Mouse (Mus musculus) liver, adult 2 months (tissue): ENCODE results near the gene Cs. TPM values are rescaled to one million over a fixed set of nuclear protein-coding genes. Genes with fewer than 3 reads are reported as not detected.

Source experiments
- DNase-seq: peaks from one replicate; pipeline ENCODE4 v3.0.0-alpha.2; 2011; ENCODE audit warnings: low read depth, low spot score; ENCODE audit errors: extremely low read depth
- H3K27ac ChIP-seq: fragments of 200-500 bp; replicated peaks from 2 replicates; pipeline ENCODE4 v1.5.1; 2012; ENCODE audit warnings: low read depth, mild to moderate bottlenecking, control low read depth, inconsistent platforms, low read length; ENCODE audit not compliant: insufficient read depth
- H3K27me3 ChIP-seq: fragments of 200-500 bp; 2 replicates; pipeline ENCODE4 v1.6.1; 2012; ENCODE audit warnings: mild to moderate bottlenecking, moderate library complexity, low read length, inconsistent platforms; ENCODE audit not compliant: control insufficient read depth, insufficient read depth
- H3K36me3 ChIP-seq: fragments of 200-500 bp; 2 replicates; pipeline ENCODE4 v1.6.1; 2012; ENCODE audit warnings: low read length, inconsistent platforms; ENCODE audit not compliant: control insufficient read depth, insufficient read depth
- H3K4me1 ChIP-seq: fragments of 200-500 bp; 2 replicates; pipeline ENCODE4 v1.6.1; 2011; ENCODE audit warnings: low read length; ENCODE audit not compliant: control insufficient read depth, insufficient read depth
- H3K4me3 ChIP-seq: fragments of 200-500 bp; 2 replicates; pipeline ENCODE4 v1.5.1; 2011; ENCODE audit warnings: low read depth, mild to moderate bottlenecking, control low read depth, low read length, moderate library complexity; ENCODE audit not compliant: insufficient read depth
- H3K79me2 ChIP-seq: fragments of 200-500 bp; 2 replicates; pipeline ENCODE4 v1.6.1; 2012; ENCODE audit warnings: inconsistent platforms, mild to moderate bottlenecking, low read length, moderate library complexity; ENCODE audit not compliant: control insufficient read depth, insufficient read depth
- H3K9ac ChIP-seq: fragments of 200-500 bp; 2 replicates; pipeline ENCODE4 v1.6.1; 2012; ENCODE audit warnings: low read depth, mild to moderate bottlenecking, control low read depth, inconsistent platforms, low read length
- CTCF ChIP-seq: fragments of 200-500 bp; IDR thresholded peaks from 2 replicates; pipeline ENCODE4 v1.5.1; 2011; ENCODE audit warnings: low read depth, low read length, control low read depth
- POLR2A ChIP-seq: fragments of 200-500 bp; IDR thresholded peaks from 2 replicates; pipeline ENCODE4 v1.6.1; 2011; ENCODE audit warnings: low read length, control low read depth; ENCODE audit not compliant: insufficient read depth; ENCODE audit errors: extremely low read depth
- WGBS: fragments of 180-500 bp; shearing (Covaris S2); methylation state at CpG from one replicate; pipeline ENCODE4 v1.1.7; 2018; 5-methylcytosine and 5-hydroxymethylcytosine counted together
- polyA plus RNA-seq: library from polyadenylated mRNA; depleted of rRNA; stranded (reverse); fragments of >200 nt; gene quantifications from 2 replicates; pipeline ENCODE4 v1.2.3, GENCODE M21; 2012
- total RNA-seq: library from RNA; depleted of rRNA; stranded (reverse); fragments of >200 nt; gene quantifications from 2 replicates; pipeline ENCODE4 v1.2.3, GENCODE M21; 2014

Cs gene
- total and polyA plus RNA-seq, 2 experiments, result 57.1 to 115 TPM

DNA sequence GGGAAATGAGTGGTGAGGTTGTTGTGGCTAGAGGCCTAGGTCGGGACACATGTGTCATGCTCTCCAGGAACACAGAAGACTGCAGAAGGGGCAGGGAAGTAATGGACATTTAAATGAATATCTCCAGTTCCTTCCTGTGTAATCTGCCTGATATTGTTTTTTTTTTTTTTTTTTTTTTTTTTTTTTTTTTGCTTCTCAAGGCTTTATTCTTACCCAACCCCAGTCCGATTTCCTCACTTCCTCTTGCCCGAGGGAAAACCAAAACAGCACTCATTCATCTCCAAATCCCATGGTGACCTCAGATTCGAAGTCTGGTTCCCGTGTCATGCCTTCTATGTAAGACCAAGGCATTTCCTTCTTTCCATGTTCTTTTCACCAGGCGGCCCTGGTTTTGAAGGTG is 39.3 kb upstream of the Cs start:
- H3K27me3 ChIP-seq, result no peaks in the 10 kb centered on the region
- TF ChIP-seq CTCF, result no peak
- TF ChIP-seq POLR2A, result no peak
- 0 out of 2 replicates have a peak, but pooled peaks cover 2% of the 10 kb centered on the region for H3K36me3 ChIP-seq
- H3K9ac ChIP-seq, result no peak overlapping the region
- peak; percentile 47 for DNase-seq
- no peak overlapping the region for H3K4me3 ChIP-seq
- H3K27ac ChIP-seq, result 0 out of 2 replicates have a peak overlapping the region, but pooled peaks have one; percentile 1
- peaks cover 3% of the 10 kb centered on the region for H3K4me1 ChIP-seq
- 54% methylated on average over 6 of the region's 6 CpGs for WGBS
- H3K79me2 ChIP-seq, result no peaks in the 10 kb centered on the region

DNA sequence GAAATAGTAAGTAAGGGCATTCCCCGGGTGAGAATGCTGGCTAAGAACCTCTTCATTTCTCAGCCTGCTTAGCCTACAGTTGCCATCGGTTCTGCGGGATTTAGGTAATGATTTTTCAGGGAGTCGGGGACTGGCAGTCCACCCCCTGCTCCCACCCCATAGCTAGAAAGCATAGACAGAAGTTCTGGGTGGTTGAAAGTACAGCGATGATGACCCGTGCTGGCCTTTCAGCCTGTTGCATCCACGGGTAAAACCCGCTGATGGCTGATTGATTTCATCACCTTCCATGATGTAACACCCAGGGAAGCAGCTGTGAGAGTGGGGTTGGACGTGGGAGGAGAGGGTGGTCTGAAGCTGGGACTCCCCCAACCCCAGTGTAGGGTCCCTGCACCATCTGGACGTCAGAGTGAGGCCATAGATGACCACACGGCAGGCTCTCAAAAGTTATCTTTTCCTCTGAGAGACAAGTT is 38.8 kb upstream of the Cs start, which contains the start of gene Il23a:
Il23a (minus strand) TSS at position 51 of the 470 bp plus-strand sequence.
- Histone ChIP-seq H3K4me3 (no peak within 1 kb of the TSS), H3K36me3 (no peaks in the 10 kb centered on the region), H3K79me2 (no peaks in the 10 kb centered on the region), H3K4me1 (peaks cover 3% of the 10 kb centered on the region), H3K27ac (0 out of 2 replicates have a peak within 1 kb of the TSS, but pooled peaks have one; percentile 1), H3K9ac (no peak within 1 kb of the TSS), H3K27me3 (no peaks in the 10 kb centered on the region)
- no peak for TF ChIP-seq CTCF
- no peak for TF ChIP-seq POLR2A
- no peak for DNase-seq
- 36% methylated on average over 11 of the region's 11 CpGs for WGBS

DNA sequence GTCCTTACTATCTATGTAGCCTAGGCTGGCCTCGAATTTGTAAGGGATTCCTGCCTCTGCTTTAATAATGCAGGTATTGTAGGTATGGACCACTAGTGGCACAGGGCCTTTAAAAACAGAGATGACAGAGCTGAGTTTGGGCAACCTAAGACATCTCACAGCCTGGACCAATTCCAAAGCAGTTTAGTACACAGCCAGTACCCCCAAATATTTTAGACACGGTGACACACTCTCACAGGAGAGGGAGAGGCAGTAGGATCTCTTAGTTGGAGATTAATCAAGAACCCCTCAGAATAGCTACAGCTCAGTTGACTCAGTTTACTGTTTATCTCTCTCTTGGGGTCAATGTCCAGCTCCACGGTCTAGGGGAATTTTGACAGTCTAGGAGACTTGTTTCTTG is 35.2 kb upstream of the Cs start:
- 25% methylated on average over 3 of the region's 3 CpGs for WGBS
- H3K4me1 ChIP-seq, result peaks cover 5% of the 10 kb centered on the region; the same call in 1 of the 2 replicates
- H3K9ac ChIP-seq, result peak overlapping the region; percentile 80
- TF ChIP-seq POLR2A, result no peak
- H3K4me3 ChIP-seq, result peak overlapping the region; percentile 63
- H3K36me3 ChIP-seq, result no peaks in the 10 kb centered on the region
- H3K27me3 ChIP-seq, result no peaks in the 10 kb centered on the region
- peaks cover 3% of the 10 kb centered on the region; the same call in 1 of the 2 replicates for H3K79me2 ChIP-seq
- peak; percentile 24 for DNase-seq
- H3K27ac ChIP-seq, result peak overlapping the region; percentile 95

DNA sequence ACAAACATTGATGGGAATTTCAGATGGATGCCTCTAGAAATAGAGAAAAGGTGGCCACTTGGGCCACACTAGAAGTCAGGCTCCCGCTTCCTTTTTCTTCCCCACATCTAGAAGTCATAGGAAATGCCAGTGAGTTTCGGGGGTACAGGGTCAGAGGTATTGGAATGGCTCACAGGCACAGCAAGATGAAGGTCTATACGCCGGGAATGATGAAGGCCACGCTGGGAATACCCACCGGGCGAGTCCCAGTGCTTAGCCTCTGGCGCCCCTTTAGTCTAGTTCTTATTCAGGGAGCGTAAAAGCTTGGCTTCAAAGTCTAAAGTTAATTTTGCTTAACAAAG is 34.8 kb upstream of the Cs start:
- Histone ChIP-seq H3K4me3 (peak overlapping the region; percentile 63), H3K27ac (peak overlapping the region; percentile 95), H3K9ac (peak overlapping the region; percentile 80), H3K79me2 (peaks cover 3% of the 10 kb centered on the region; the same call in 1 of the 2 replicates), H3K36me3 (no peaks in the 10 kb centered on the region), H3K4me1 (peaks cover 5% of the 10 kb centered on the region; the same call in 1 of the 2 replicates), H3K27me3 (no peaks in the 10 kb centered on the region)
- WGBS, result 0% methylated on average over 9 of the region's 9 CpGs
- no peak for DNase-seq
- no peak for TF ChIP-seq POLR2A
- no peak for TF ChIP-seq CTCF

DNA sequence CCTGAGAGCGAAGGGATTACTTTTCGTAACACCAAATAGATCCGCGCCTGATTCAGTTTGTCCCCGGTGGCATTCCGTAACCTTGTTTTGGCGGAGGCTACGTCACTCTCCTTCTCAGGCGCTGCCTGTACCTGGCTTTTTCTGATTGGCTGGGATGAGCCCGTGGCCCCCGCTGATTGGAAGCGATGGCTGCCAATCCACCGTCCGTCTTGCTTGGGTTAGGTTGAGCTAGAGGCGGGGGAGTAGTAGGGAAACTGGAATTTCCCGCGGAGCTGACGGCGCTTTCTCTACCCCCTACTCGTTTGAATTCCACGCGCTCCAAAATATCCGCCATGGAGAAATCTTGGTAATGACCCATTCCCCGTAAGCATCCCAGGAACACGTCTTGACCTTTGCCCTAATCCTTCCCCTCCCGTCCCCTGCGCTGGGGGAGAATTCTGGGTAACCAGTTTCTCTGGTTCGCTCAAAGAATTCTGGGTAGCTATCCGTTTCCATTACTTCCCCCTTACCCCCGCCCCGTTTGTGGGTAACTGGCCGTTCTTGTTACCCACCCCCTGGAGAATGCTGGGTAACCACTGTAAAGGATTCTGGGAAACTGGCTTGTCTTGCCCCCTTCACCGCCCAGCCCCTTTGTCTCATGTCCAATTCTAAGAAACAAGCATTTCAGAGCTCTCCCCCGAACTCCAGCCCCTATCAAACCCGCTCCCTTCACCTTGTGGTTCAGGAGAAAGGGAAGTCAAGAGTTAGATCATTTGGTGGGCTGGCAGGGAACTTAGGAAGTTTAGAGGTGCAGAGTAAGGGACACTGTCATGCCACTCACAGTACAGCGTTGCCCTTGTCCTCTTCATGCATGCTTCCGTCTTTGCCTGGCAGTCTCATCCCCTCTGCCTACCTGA is 34.2 kb upstream of the Cs start, which contains the start of gene Pan2:
Pan2 (plus strand) TSS at position 210 of the 896 bp plus-strand sequence.
- DNase-seq, result peak; percentile 96

More for the DNA sequence above, 34.2 kb upstream of the Cs start, which contains the start of gene Pan2:
- WGBS, result under 1% methylated on average over 37 of the region's 37 CpGs
- TF ChIP-seq CTCF, result no peak
- 0 out of 2 replicates have a peak, but pooled peaks have one; percentile 10 for TF ChIP-seq POLR2A
- H3K27ac ChIP-seq, result peak within 1 kb of the TSS; percentile 97
- peak within 1 kb of the TSS; percentile 63 for H3K4me3 ChIP-seq
- H3K79me2 ChIP-seq, result peaks cover 3% of the 10 kb centered on the region; the same call in 1 of the 2 replicates
- H3K4me1 ChIP-seq, result peaks cover 5% of the 10 kb centered on the region; the same call in 1 of the 2 replicates
- peaks cover 3% of the 10 kb centered on the region; the same call in 1 of the 2 replicates for H3K36me3 ChIP-seq
- peak within 1 kb of the TSS; percentile 80 for H3K9ac ChIP-seq
- no peaks in the 10 kb centered on the region for H3K27me3 ChIP-seq
